Mouse (Mus musculus): Measurements from ENCODE around the gene Vmn2r115. TPM values are rescaled to one million over a fixed set of nuclear protein-coding genes. Genes with fewer than 3 reads are reported as not detected.
"Not testable (repeated sequence)": the region's sequence is repeated elsewhere in the genome, so short reads cannot be mapped to it uniquely, and the experiment has no call there.

Gene Vmn2r115
- not detected in 2 replicates for polyA plus RNA-seq (2016; fragmentation: Nextera tagmentation; extraction: Ambion mirVana)

GRCm38 (mm10) chr17:23343441-23343840 is at the start of gene Vmn2r115:
Gene Vmn2r115, plus strand, starts transcription at chr17:23343741.
- H3K9me3 ChIP-seq (replicated peaks); DNase-seq (ENCODE audit: low spot score); H3K36me3 ChIP-seq; H3K4me1 ChIP-seq; H3K27me3 ChIP-seq (ENCODE audit: low read depth, poor library complexity, severe bottlenecking); H3K4me3 ChIP-seq; H3K27ac ChIP-seq (replicated peaks): not testable (repeated sequence)
- WGBS: 45% methylated on average over 2 of the region's 2 CpGs

DNA sequence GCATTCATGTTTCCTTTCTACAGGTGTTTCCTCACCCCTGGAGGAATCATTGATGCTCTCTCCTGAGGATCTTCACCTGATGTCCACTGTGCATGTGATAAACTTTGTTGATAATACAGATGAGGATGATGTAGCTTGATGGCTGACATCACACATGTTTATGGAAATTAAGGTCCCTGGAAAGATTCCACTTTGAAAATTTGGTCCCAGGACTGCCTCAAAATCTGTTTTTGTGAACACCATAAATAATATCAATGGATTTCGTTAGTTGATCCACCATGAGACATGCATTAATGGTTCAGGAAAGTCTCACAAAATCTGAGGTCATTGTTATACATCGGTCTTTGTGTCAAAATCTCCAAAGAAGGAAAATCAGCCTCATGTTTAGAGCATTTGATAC is 31.1 kb upstream of the Vmn2r115 start, which contains the start of gene Vmn2r114:
Vmn2r114 (minus strand) TSS at position 101 of the 400 bp plus-strand sequence.
- not testable (repeated sequence) for H3K36me3 ChIP-seq; H3K4me3 ChIP-seq; H3K27ac ChIP-seq (replicated peaks); DNase-seq (ENCODE audit: low spot score); H3K27me3 ChIP-seq (ENCODE audit: low read depth, poor library complexity, severe bottlenecking); H3K4me1 ChIP-seq
- 78% methylated on average over 2 of the region's 2 CpGs for WGBS
- peaks cover 17% of the 10 kb centered on the region for H3K9me3 ChIP-seq (replicated peaks)

DNA sequence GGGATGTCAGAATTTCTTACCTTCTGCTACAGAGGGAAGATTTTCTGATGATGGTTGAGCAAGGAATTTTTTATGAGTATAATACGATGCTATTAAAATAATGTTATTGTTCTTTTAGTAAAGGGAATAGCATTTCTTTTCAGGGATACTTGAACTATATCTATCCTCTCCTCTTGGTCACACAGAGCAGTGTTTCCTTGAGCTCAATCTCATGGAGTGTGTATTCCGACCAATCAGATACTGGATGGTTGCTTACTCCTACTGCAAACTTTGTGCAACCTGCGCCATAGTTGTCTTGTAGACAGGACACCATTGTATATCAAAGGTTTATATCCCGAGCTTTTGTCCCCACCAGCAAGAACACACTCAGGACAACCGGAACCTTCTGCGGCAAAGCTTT is 12.9 kb upstream of the Vmn2r115 start:
- WGBS: 72% methylated on average over 6 of the region's 6 CpGs
- Histone ChIP-seq H3K4me1 (no peaks in the 10 kb centered on the region), H3K9me3 (replicated peaks) (peaks cover 54% of the 10 kb centered on the region), H3K36me3 (no peaks in the 10 kb centered on the region), H3K4me3 (no peak overlapping the region), H3K27ac (replicated peaks) (no peak overlapping the region), H3K27me3 (ENCODE audit: low read depth, poor library complexity, severe bottlenecking) (no peaks in the 10 kb centered on the region)
- no peak for DNase-seq (ENCODE audit: low spot score)

DNA sequence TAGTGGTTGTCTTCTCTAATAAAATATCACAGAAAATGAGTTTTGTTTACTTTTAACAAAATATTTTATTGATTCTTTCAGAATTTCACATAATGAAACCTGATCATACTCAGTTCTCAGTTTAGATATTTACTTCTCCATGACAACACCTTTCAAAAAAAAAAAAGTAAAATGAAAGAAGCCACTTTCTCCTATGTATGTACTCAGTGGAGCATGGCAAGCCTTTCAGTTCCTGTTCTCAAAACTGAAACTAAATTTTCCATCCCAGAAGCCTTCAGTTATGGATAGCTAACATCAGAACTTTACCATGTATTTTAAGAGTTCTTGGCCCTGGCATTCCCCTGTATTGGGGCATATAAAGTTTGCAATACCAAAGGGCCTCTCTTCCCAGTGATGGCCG is 8.1 kb downstream of the Vmn2r115 start:
- no peak for DNase-seq (ENCODE audit: low spot score)
- Histone ChIP-seq H3K4me1 (no peaks in the 10 kb centered on the region), H3K27me3 (ENCODE audit: low read depth, poor library complexity, severe bottlenecking) (no peaks in the 10 kb centered on the region), H3K36me3 (no peaks in the 10 kb centered on the region), H3K9me3 (replicated peaks) (peaks cover 10% of the 10 kb centered on the region; the same call in 1 of the 2 replicates), H3K4me3 (no peak overlapping the region), H3K27ac (replicated peaks) (no peak overlapping the region)
- 76% methylated on average over 1 of the region's 1 CpGs for WGBS

GRCm38 (mm10) chr17:23384304-23384703 is 40.8 kb downstream of the Vmn2r115 start, which contains the start of gene Vmn2r116:
Gene Vmn2r116, plus strand, starts transcription at chr17:23384604.
- H3K27me3 ChIP-seq (ENCODE audit: low read depth, poor library complexity, severe bottlenecking); DNase-seq (ENCODE audit: low spot score); H3K9me3 ChIP-seq (replicated peaks); H3K4me3 ChIP-seq; H3K4me1 ChIP-seq; H3K36me3 ChIP-seq; H3K27ac ChIP-seq (replicated peaks): not testable (repeated sequence)

Other genes starting within 250 kb of the Vmn2r115 start
- gene Zfp40, start 150.5 kb upstream of the Vmn2r115 start, polyA plus RNA-seq (2016; fragmentation: Nextera tagmentation; extraction: Ambion mirVana): 12.8 and 16.5 TPM in 2 replicates
- gene Vmn2r114, start 31.2 kb upstream of the Vmn2r115 start, polyA plus RNA-seq (2016; fragmentation: Nextera tagmentation; extraction: Ambion mirVana): not detected in 2 replicates
- gene Vmn2r116, start 40.9 kb downstream of the Vmn2r115 start, polyA plus RNA-seq (2016; fragmentation: Nextera tagmentation; extraction: Ambion mirVana): not detected in 2 replicates
- gene Vmn2r117, start 136.0 kb downstream of the Vmn2r115 start, polyA plus RNA-seq (2016; fragmentation: Nextera tagmentation; extraction: Ambion mirVana): not detected in 2 replicates
- 27.5 and 28.7 TPM in 2 replicates for gene Zfp213, start 220.5 kb downstream of the Vmn2r115 start, polyA plus RNA-seq (2016; fragmentation: Nextera tagmentation; extraction: Ambion mirVana)